Mouse (Mus musculus): ENCODE results near the gene Txn2.

GRCm38 (mm10) chr15:77935673-77936375 lies 7.0 kb upstream of the Txn2 start:
- TF ChIP-seq POLR2A (IDR thresholded peaks at IDR 0.05; ENCODE audit: insufficient read depth, low read depth, low read length) (no peak), CTCF (IDR thresholded peaks at IDR 0.05) (no peak), EP300 (IDR thresholded peaks at IDR 0.05; ENCODE audit: insufficient read depth, low read depth, low read length) (no peak)

Measured in heart, adult 2 months (tissue).